In the genomic region with DNA sequence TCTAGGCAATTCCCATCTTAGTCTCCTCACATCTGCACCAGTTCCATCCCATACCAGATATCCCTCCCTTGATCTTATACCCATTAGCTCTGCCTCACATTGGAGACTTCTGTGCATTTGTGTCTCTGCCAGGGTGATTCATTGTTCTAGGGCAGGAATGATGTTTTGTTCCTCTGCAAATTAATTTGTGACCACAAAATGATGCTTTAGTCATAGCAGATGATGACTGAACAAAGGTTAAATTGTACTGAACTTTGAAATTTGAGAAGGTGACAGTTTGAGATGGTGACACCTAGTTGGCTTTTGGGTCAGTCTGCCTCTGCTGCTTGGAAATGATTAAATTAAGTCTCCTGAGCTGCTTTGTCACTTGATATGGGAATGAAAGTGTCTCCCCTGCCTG, we compare ENCODE assay signal across 19 mouse cellular contexts.
DNase-seq lines count a peak whose midpoint lies in the region; TF ChIP-seq lines count a peak whose summit lies in the region.
"Had no signal": no experiment of that assay in that cellular context is flagged by ENCODE, and none has a peak within 500 bp of the region (broad histone marks: within the 10 kb centered on the region; RNA-seq: fewer than 3 reads in every experiment).

No protein-coding gene starts in this region.

- no peaks in the 10 kb centered on the region for H3K79me2 ChIP-seq in C2C12 (ENCODE audit: control insufficient read depth, insufficient read depth)

- no peak for TF ChIP-seq CTCF in C2C12 (IDR thresholded peaks at IDR 0.05; ENCODE audit: control insufficient read depth, insufficient read depth, insufficient read length)

- no peak overlapping the region for H3K4me3 ChIP-seq in C2C12 (ENCODE audit: insufficient read depth, poor library complexity, severe bottlenecking)
- H3K4me3 ChIP-seq: embryonic facial prominence, embryonic 15.5 days; erythroblast, embryonic 14.5 days; heart, embryonic 12.5 days; hindbrain, embryonic 15.5 days had no signal

- no peaks in the 10 kb centered on the region for H3K27me3 ChIP-seq in C2C12 (ENCODE audit: control insufficient read depth, insufficient read depth, insufficient read length)
- H3K27me3 ChIP-seq: CH12.LX; embryonic facial prominence, embryonic 15.5 days; heart, embryonic 12.5 days; hindbrain, embryonic 15.5 days had no signal

- no peaks in the 10 kb centered on the region for H3K79me3 ChIP-seq in C2C12 (ENCODE audit: low read depth)

- no peaks in the 10 kb centered on the region for H3K36me3 ChIP-seq in C2C12 (ENCODE audit: control insufficient read depth, insufficient read depth)
- H3K36me3 ChIP-seq: embryonic facial prominence, embryonic 15.5 days; heart, embryonic 12.5 days; hindbrain, embryonic 15.5 days had no signal

- no peak overlapping the region for H3ac ChIP-seq in C2C12 (ENCODE audit: control insufficient read depth, insufficient read length, low read depth)

- intact Hi-C loops in left cerebral cortex, postnatal 14 days (cut with DNase I) = no loop called here

- peak; percentile 37 for DNase-seq in kidney, adult 9 months
- DNase-seq in kidney, postnatal 14 days = no peak
- peak; percentile 46 for DNase-seq in hindlimb bud, embryonic 11.5 days (ENCODE audit: extremely low spot score, low read depth, low spot score)
- DNase-seq in thymus, postnatal 36 days = no peak
- no peak for DNase-seq in frontal cortex, postnatal 25 days (ENCODE audit: low spot score in 2 of 2)
- no peak for DNase-seq in left cerebral cortex, postnatal 14 days (ENCODE audit: low spot score in 2 of 2)
- DNase-seq: adrenal gland, postnatal 10 days; B cell, adult 2 months; cerebellum, adult 11 months; cerebellum, adult 8-10 months; cerebellum, postnatal 14 days; embryo, embryonic 11 days; gastrocnemius, postnatal 25 days had no signal

TF ChIP-seq in C2C12, 6 proteins besides CTCF, POLR2A, EP300 and RAD21:
- peak; percentile 80 for TF ChIP-seq FOSL1 (IDR thresholded peaks at IDR 0.05; ENCODE audit: insufficient read depth, low read length, poor library complexity, severe bottlenecking)
- TF ChIP-seq USF1 (IDR thresholded peaks at IDR 0.05; ENCODE audit: low read depth) = no peak

Comparison
In these comparisons a context has a peak if more than half of its experiments do, and no peak if none do; other contexts are left out.
1. DNase-seq: peak in kidney, adult 9 months (single experiment) and hindlimb bud, embryonic 11.5 days (single experiment); none in kidney, postnatal 14 days (single experiment), thymus, postnatal 36 days (0 of 2), frontal cortex, postnatal 25 days (0 of 2) and left cerebral cortex, postnatal 14 days (0 of 2).